Mouse (Mus musculus) neural tube, embryonic 13.5 days (tissue): ENCODE measurements at regions not wholly inside any gene's neighbourhood (a gene's known extent, or its start where the extent isn't known, plus 50 kb on each side); places are given as distances from the start of the nearest gene placed in this dataset.

ENCODE experiments used
- ATAC-seq: fragments of 200-750 bp; cut with Nextera tagmentation; 2 replicates; pipeline ENCODE4 v1.8.0; 2017; ENCODE audit warnings: low read depth, mild to moderate bottlenecking, moderate TSS enrichment, moderate library complexity
- H3K27ac ChIP-seq: fragments of 300-500 bp; sonication (generic); replicated peaks from 2 replicates; pipeline ENCODE4 v1.5.1; 2015; ENCODE audit warnings: moderate library complexity, mild to moderate bottlenecking, inconsistent platforms
- H3K27me3 ChIP-seq: fragments of 300-500 bp; sonication (generic); 2 replicates; pipeline ENCODE4 v1.6.1; 2015; ENCODE audit warnings: mild to moderate bottlenecking, inconsistent platforms
- H3K36me3 ChIP-seq: fragments of 300-500 bp; sonication (generic); 2 replicates; pipeline ENCODE4 v1.6.1; 2015; ENCODE audit warnings: mild to moderate bottlenecking, inconsistent platforms
- H3K4me1 ChIP-seq: fragments of 300-500 bp; sonication (generic); replicated peaks from 2 replicates; pipeline ENCODE4 v1.6.1; 2015; ENCODE audit warnings: inconsistent platforms
- H3K4me2 ChIP-seq: fragments of 300-500 bp; sonication (generic); 2 replicates; pipeline ENCODE4 v1.6.1; 2015; ENCODE audit warnings: inconsistent platforms, mild to moderate bottlenecking, moderate library complexity
- H3K4me3 ChIP-seq: fragments of 300-500 bp; sonication (generic); 2 replicates; pipeline ENCODE4 v1.5.1; 2015; ENCODE audit warnings: mild to moderate bottlenecking, inconsistent platforms
- H3K9ac ChIP-seq: fragments of 300-500 bp; sonication (generic); 2 replicates; pipeline ENCODE4 v1.6.1; 2015; ENCODE audit warnings: moderate library complexity, mild to moderate bottlenecking, inconsistent platforms
- H3K9me3 ChIP-seq: fragments of 300-500 bp; sonication (generic); 2 replicates; pipeline ENCODE4 v1.6.1; 2016; ENCODE audit warnings: inconsistent platforms
- WGBS: fragments of 180-500 bp; shearing (Covaris S2); methylation state at CpG from one replicate; pipeline ENCODE4 v1.1.7; 2015; 5-methylcytosine and 5-hydroxymethylcytosine counted together

DNA sequence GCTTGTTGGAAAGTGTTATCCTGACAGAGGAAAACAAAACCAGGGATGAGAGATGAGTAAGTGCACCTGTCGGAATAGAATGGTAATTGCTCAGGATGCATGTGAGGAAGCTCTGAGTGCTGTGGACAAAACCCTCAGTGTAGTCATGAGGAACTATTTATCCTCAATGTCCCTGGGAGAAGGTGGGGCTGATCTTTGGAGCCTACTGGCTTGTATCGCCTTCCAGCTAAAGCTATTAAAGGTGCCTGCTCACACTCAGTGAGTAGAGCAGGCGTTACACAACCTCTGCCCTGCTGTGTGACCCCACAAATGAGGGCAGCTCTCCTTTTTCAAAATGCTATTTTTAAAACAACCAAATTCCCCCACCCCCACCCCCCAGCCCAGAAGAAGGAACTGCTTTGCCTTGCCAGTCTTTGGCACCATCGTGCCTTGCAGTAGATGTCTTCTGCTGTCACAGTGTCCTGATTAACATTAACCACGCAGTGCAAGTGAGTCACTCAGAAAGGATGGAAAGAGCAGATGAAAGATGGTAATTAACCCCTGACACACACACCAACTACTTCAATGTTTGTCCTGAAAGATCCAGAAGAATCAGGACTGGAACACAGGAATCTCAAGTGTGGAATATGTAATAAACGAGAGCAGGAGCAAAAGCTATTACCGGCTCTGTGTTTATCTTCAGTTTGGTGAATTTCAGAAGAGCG is 440.8 kb upstream of the Tnp1 start:
- Histone ChIP-seq H3K9ac (no peak overlapping the region), H3K27ac (no peak overlapping the region), H3K4me3 (no peak overlapping the region), H3K36me3 (no peaks in the 10 kb centered on the region), H3K27me3 (no peaks in the 10 kb centered on the region), H3K4me2 (no peak overlapping the region), H3K9me3 (no peaks in the 10 kb centered on the region), H3K4me1 (peaks cover 11% of the 10 kb centered on the region)
- WGBS: 88% methylated on average over 8 of the region's 8 CpGs
- no peak for ATAC-seq

DNA sequence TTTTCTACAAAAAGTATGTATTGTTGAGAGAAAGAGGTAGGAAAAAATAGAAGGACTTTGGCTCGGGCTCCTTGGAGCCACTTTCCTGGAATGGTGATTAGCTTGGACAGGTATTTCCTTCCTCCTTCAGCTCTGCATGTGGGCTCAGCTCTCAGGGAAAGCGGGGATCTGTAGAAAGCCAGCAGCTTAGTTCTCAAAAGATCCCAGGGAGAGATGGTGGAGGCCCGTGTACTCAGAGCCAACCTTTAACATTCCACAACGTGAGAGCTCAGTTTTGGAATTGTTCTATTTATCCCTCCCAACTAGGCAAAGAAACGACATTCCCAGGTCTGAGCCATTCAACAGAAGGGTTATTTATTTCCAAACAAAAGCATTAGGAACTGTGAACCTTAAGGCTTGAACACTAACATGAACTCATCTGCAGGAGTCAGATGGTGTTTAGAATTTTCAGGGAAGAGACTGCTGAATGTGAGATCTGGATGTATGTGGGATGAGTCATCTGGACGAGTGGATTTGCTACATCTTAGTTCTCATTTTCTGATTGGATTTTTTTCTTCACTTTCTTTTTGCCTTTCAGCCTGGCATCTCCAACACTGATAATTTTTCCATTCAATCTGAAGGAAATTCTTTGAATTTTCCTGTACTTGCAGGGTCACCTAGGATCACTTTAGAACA is 428.6 kb upstream of the Tnp1 start:
- no peak overlapping the region for H3K4me2 ChIP-seq
- H3K9me3 ChIP-seq: no peaks in the 10 kb centered on the region
- H3K4me1 ChIP-seq: no peaks in the 10 kb centered on the region
- no peak overlapping the region for H3K4me3 ChIP-seq
- H3K9ac ChIP-seq: no peak overlapping the region
- no peaks in the 10 kb centered on the region for H3K27me3 ChIP-seq
- whole genome bisulfite sequencing: 59% methylated on average over 6 of the region's 6 CpGs
- no peak overlapping the region for H3K27ac ChIP-seq
- H3K36me3 ChIP-seq: no peaks in the 10 kb centered on the region
- no peak for ATAC-seq

DNA sequence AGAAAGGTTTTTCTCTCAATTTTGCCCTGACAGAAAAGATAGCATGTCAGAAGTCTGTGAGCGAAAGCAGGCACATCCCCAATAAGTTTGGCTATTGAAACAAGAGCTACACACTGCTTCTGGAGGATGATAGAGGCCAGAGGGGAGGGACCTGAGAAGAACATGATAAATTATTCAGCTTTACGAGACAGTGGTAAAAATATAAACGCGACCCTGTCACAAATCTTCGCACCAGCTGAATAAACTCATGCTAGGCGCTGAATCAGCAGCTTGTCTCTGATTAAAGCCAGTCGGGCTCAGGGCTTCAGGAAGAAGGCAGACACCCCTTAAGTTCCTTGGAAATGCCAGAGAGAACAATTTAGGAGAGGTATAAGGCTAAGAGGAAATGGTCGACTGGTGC is 422.7 kb upstream of the Tnp1 start:
- 44% methylated on average over 8 of the region's 8 CpGs for WGBS
- ATAC-seq: no peak
- H3K36me3 ChIP-seq: no peaks in the 10 kb centered on the region
- no peak overlapping the region for H3K27ac ChIP-seq
- no peak overlapping the region for H3K4me3 ChIP-seq
- H3K9me3 ChIP-seq: no peaks in the 10 kb centered on the region
- peaks cover 19% of the 10 kb centered on the region; the same call in 1 of the 2 replicates for H3K4me1 ChIP-seq
- H3K4me2 ChIP-seq: no peak overlapping the region
- H3K27me3 ChIP-seq: no peaks in the 10 kb centered on the region
- no peak overlapping the region for H3K9ac ChIP-seq

DNA sequence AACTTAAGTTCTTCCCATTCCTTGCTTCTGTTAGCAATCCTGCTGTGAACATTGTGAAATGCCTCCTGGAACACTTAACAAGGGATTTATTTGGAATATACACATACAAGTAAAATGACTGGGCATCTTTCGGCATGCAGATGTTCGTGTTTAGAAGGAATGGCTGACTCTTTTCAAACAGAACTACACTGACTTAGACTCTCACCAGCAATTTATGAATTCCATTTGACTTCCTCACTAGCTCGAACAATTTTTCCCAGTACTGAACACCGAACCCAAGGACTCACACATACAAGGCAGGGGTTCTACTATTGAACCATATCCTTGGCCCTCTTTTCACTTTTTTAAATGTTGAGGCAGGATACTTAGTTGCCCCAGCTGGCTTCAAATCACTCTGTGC is 412.4 kb upstream of the Tnp1 start:
- no peak overlapping the region for H3K4me3 ChIP-seq
- no peaks in the 10 kb centered on the region for H3K9me3 ChIP-seq
- ATAC-seq: no peak

DNA sequence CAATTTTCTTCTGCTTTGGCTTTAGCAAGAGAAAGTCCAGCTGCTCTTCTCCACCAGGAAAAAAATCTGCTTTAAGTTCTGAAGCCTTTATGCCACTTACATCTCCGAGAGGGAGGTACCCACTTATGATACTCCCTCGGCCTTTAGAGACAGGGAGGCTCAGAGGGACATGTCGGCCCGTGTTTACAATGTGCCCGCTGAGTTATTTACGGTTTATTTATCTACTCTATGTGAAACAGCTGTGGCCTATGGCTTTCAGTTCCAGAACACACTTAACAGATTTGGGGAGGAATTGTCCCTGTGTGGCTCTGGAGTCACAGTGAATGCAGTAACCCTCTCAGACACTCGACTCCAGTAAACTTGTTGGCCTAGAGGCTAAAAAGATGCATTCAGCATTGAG is 409.3 kb upstream of the Tnp1 start:
- WGBS: 43% methylated on average over 7 of the region's 7 CpGs
- H3K27me3 ChIP-seq: no peaks in the 10 kb centered on the region
- H3K36me3 ChIP-seq: no peaks in the 10 kb centered on the region
- H3K4me2 ChIP-seq: no peak overlapping the region
- no peak for ATAC-seq
- no peak overlapping the region for H3K9ac ChIP-seq
- no peak overlapping the region for H3K4me3 ChIP-seq
- 0 out of 2 replicates have a peak, but pooled peaks cover 2% of the 10 kb centered on the region for H3K9me3 ChIP-seq
- H3K4me1 ChIP-seq: 0 out of 2 replicates have a peak, but pooled peaks cover 5% of the 10 kb centered on the region
- no peak overlapping the region for H3K27ac ChIP-seq

More for the DNA sequence above, 412.4 kb upstream of the Tnp1 start:
- 0 out of 2 replicates have a peak, but pooled peaks cover 5% of the 10 kb centered on the region for H3K4me1 ChIP-seq
- no peak overlapping the region for H3K9ac ChIP-seq
- 91% methylated on average over 4 of the region's 4 CpGs for whole genome bisulfite sequencing
- no peak overlapping the region for H3K27ac ChIP-seq
- H3K4me2 ChIP-seq: no peak overlapping the region
- no peaks in the 10 kb centered on the region for H3K27me3 ChIP-seq
- H3K36me3 ChIP-seq: no peaks in the 10 kb centered on the region

DNA sequence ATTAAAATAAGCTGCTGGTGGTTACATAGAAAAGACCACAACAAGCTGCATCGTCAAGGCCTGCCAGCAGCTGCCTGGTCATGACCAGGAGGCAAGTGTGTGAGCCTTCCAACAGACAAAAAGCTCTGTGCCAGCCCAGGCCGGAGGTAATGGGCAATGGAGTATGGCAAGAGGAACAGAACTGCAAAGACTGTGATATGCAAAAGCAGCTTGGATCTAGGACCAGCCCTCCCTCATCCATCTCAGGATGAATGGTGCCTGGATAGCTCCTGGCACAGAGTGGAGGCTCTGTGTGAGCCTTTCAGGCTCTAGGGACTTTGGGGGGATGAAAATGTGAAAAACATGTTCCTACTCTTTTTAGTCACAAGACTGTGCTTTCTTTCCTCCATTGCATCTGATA is 402.5 kb upstream of the Tnp1 start:
- Histone ChIP-seq H3K27me3 (no peaks in the 10 kb centered on the region), H3K36me3 (no peaks in the 10 kb centered on the region), H3K4me2 (no peak overlapping the region), H3K4me1 (no peaks in the 10 kb centered on the region), H3K4me3 (no peak overlapping the region), H3K9me3 (0 out of 2 replicates have a peak, but pooled peaks cover 2% of the 10 kb centered on the region), H3K27ac (no peak overlapping the region), H3K9ac (no peak overlapping the region)
- WGBS: 73% methylated on average over 2 of the region's 2 CpGs
- ATAC-seq: no peak

DNA sequence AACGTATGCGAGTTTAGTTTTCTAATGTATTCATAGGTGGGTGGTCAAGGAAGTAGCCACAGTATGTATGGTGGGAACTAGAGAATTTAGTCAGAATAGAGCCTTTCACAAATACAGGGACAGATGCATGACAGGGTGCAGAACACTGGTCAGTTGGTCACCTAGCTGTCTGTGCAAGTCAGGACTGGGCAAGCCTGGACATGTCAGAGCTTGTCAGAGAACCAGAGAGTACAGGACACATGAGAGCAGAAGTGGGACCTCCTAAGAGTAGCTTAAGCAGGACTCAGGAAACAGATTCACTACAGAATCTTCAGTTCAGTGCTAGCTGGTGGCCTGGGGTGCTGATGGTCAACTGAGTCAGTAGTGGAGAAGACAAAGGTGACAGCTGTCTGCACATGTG is 395.7 kb upstream of the Tnp1 start:
- H3K9ac ChIP-seq: no peak overlapping the region
- no peak overlapping the region for H3K27ac ChIP-seq
- no peak overlapping the region for H3K4me2 ChIP-seq
- H3K9me3 ChIP-seq: no peaks in the 10 kb centered on the region
- ATAC-seq: no peak
- H3K4me1 ChIP-seq: no peaks in the 10 kb centered on the region
- no peak overlapping the region for H3K4me3 ChIP-seq
- WGBS: 95% methylated on average over 2 of the region's 2 CpGs
- no peaks in the 10 kb centered on the region for H3K36me3 ChIP-seq
- no peaks in the 10 kb centered on the region for H3K27me3 ChIP-seq

DNA sequence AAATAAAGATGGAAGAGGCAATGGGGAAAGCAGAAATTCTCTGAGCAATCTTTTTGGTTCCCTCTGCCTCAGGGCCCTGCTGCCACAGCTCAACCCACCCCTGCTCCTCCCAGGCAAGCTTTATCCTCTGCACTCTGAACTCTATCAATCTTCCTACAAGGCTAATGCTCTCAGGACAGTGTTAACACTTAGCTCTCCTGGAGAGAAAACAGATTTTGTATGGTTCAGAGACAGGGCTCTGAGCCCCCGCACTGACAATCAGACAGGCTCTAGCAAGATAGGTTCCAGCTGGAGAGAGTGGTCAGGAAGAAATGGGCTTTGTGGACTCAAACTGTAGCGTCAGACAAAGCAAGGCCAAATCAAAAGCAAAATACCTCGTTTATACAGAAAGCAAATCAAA is 383.5 kb upstream of the Tnp1 start:
- Histone ChIP-seq H3K27ac (no peak overlapping the region), H3K4me1 (no peaks in the 10 kb centered on the region), H3K27me3 (no peaks in the 10 kb centered on the region), H3K4me3 (no peak overlapping the region), H3K9me3 (peaks cover 5% of the 10 kb centered on the region; the same call in 1 of the 2 replicates), H3K9ac (no peak overlapping the region), H3K36me3 (no peaks in the 10 kb centered on the region), H3K4me2 (no peak overlapping the region)
- 61% methylated on average over 3 of the region's 3 CpGs for WGBS
- no peak for ATAC-seq

DNA sequence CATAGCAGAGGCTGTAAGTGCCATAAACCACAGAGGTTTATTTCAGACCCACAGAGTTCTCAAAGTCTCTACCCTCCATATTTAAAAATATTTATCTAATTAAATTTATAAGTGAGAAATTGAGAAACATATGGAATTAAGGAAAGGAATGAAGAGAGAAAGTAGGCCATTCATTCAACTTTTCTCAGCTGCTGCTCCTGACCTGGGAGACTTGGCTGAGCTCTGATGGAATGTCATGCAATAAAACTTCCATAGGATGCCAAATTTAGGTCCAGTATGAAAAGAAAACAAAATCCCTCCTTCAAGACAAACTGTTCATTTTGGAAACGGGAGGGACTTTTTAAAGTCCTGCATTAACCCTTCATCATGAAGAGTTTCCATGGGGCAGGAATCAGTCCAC is 379.3 kb upstream of the Tnp1 start:
- WGBS: 69% methylated on average over 1 of the region's 1 CpGs

DNA sequence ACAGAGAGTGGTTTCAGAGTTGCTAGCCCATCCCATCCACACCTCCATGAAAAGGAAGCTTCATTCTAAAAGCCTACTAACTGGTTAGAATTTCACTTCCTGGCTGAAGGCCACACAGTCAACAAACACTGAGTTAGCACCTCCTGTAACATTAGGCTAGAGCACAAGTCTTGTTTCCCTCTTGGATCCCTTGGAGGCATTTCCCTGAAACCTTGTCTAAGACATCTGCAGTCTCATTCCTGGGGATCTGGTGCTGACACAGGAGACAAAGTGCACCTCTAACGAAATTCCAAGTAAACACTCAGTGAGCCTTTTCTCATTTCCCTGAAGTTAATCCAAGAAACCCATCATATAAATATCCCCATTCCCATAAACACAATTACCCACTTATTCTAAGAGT is 378.8 kb upstream of the Tnp1 start:
- no peak for ATAC-seq
- WGBS: 52% methylated on average over 1 of the region's 1 CpGs
- no peak overlapping the region for H3K4me2 ChIP-seq
- peaks cover 8% of the 10 kb centered on the region for H3K4me1 ChIP-seq
- H3K27me3 ChIP-seq: no peaks in the 10 kb centered on the region
- no peak overlapping the region for H3K9ac ChIP-seq
- no peaks in the 10 kb centered on the region for H3K36me3 ChIP-seq
- H3K9me3 ChIP-seq: no peaks in the 10 kb centered on the region
- no peak overlapping the region for H3K4me3 ChIP-seq
- H3K27ac ChIP-seq: no peak overlapping the region

More for the DNA sequence above, 379.3 kb upstream of the Tnp1 start:
- H3K27me3 ChIP-seq: no peaks in the 10 kb centered on the region
- no peaks in the 10 kb centered on the region for H3K9me3 ChIP-seq
- ATAC-seq: no peak
- peaks cover 8% of the 10 kb centered on the region for H3K4me1 ChIP-seq
- H3K4me2 ChIP-seq: no peak overlapping the region
- no peak overlapping the region for H3K4me3 ChIP-seq
- no peak overlapping the region for H3K9ac ChIP-seq
- no peaks in the 10 kb centered on the region for H3K36me3 ChIP-seq
- H3K27ac ChIP-seq: no peak overlapping the region

DNA sequence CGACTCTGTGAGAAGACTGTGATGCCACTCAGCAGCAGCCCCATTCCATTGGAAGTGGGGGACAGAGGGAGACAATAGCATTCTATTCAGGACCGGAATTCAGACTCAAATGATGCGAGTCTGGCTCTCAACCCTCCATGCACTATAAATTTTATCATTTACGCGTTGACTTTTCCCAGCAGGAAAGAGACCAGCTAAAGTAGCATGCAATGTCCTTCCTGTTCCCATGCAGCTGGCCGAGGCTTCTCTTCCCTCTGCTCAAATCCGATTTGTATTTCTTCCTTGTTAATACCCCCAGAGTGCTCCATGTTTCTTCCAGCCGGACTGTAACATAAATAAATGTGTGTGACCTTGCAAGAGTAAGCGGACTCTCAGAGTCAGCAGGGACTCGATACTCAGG is 376.4 kb upstream of the Tnp1 start:
- 25% methylated on average over 10 of the region's 10 CpGs for WGBS
- H3K9me3 ChIP-seq: no peaks in the 10 kb centered on the region
- H3K4me2 ChIP-seq: no peak overlapping the region
- H3K27me3 ChIP-seq: no peaks in the 10 kb centered on the region
- peaks cover 8% of the 10 kb centered on the region for H3K4me1 ChIP-seq
- no peak overlapping the region for H3K27ac ChIP-seq
- ATAC-seq: no peak
- no peaks in the 10 kb centered on the region for H3K36me3 ChIP-seq
- H3K9ac ChIP-seq: no peak overlapping the region
- H3K4me3 ChIP-seq: no peak overlapping the region

DNA sequence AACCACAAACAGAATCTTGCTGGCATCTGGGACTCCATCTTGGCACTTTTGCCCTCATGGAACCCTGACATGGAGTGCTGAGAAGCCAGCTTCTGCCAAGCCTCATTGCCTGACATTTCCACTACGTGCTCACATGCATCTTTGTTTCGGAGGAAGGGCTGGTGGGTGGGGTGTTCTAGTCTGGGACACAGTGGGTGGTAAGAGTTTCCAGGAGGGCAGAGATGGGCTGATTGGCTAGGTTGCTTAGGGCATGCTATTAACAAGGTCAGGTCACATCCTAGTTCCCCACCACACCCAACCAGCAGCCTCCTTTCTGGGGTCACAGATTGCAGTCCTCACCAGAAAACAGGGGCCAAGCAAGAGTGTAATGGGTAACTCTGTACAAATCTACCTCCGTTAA is 374.3 kb upstream of the Tnp1 start:
- Histone ChIP-seq H3K9me3 (no peaks in the 10 kb centered on the region), H3K4me2 (no peak overlapping the region), H3K4me1 (peaks cover 8% of the 10 kb centered on the region), H3K36me3 (no peaks in the 10 kb centered on the region), H3K9ac (no peak overlapping the region), H3K4me3 (no peak overlapping the region), H3K27me3 (no peaks in the 10 kb centered on the region), H3K27ac (no peak overlapping the region)
- 75% methylated on average over 3 of the region's 3 CpGs for WGBS
- no peak for ATAC-seq

DNA sequence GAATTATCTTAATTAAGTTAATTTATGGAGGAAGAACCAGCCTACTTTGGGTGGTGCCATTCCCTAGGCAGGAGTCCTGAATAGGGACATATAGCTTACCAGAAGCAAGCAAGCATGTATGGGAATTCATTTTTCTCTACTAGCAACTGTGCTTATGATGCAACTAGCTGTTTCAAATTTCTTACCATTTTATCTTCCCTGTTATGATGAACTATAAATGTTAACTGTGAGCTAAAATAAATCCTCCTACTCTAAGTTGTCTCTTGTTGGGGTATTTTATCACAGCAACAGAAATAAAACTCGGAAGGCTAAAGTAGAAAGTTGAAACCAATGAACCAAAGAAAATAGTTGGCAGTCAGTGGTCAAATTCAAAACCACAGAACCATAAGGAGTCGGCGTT is 373.5 kb upstream of the Tnp1 start:
- no peak for ATAC-seq
- no peaks in the 10 kb centered on the region for H3K36me3 ChIP-seq
- WGBS: 93% methylated on average over 3 of the region's 3 CpGs

More for the DNA sequence above, 373.5 kb upstream of the Tnp1 start:
- H3K4me3 ChIP-seq: no peak overlapping the region
- H3K27ac ChIP-seq: no peak overlapping the region
- no peak overlapping the region for H3K4me2 ChIP-seq
- peaks cover 8% of the 10 kb centered on the region for H3K4me1 ChIP-seq
- no peaks in the 10 kb centered on the region for H3K27me3 ChIP-seq
- no peak overlapping the region for H3K9ac ChIP-seq
- no peaks in the 10 kb centered on the region for H3K9me3 ChIP-seq
